Comparison of ENCODE assay signal across 10 mouse cellular contexts in genomic region chr11:55444772-55445171, GRCm38 (mm10). TPM values are rescaled to one million over a fixed set of nuclear protein-coding genes. Genes with fewer than 3 reads are reported as not detected.
A peak's percentile ranks its signal among the peaks of the same experiment; 100 is the strongest.
DNase-seq lines count a peak whose midpoint lies in the region; ATAC-seq and TF ChIP-seq lines count a peak whose summit lies in the region.
"Had no signal": no experiment of that assay in that cellular context is flagged by ENCODE, and none has a peak within 500 bp of the region (broad histone marks: within the 10 kb centered on the region; RNA-seq: fewer than 3 reads in every experiment).

No protein-coding gene starts in this region.

- in situ Hi-C loops in ES-E14 (cut with MboI; ENCODE audit: low sequenced_read_pairs in 2 of 2, unreplicated experiment in 2 of 2) = loop anchor here (5.0 to 10.0 kb wide), 3 partner anchors 50 to 242 kb away; partner anchors contain the start of gene Slc36a1 (in 1 of the 2)

- no peaks in the 10 kb centered on the region for H3K9me3 ChIP-seq in ES-E14 (ENCODE audit: control insufficient read depth, insufficient read depth, low read depth, low read length)
- no peaks in the 10 kb centered on the region for H3K9me3 ChIP-seq in limb, embryonic 11.5 days (ENCODE audit: control insufficient read depth, low read length)
- H3K9me3 ChIP-seq: embryonic facial prominence, embryonic 13.5 days; liver, embryonic 15.5 days had no signal

- H3K4me1 ChIP-seq in ES-E14 (ENCODE audit: control insufficient read depth in 2 of 2, insufficient read depth in 2 of 2, low read length in 2 of 2, poor library complexity in 1 of 2) = peaks cover 8 to 24% of the 10 kb centered on the region in 2 experiments; a peak in 3 of 4 replicates
- no peaks in the 10 kb centered on the region for H3K4me1 ChIP-seq in limb, embryonic 11.5 days (ENCODE audit: control insufficient read depth, insufficient read depth, low read length)
- H3K4me1 ChIP-seq: liver, embryonic 15.5 days had no signal

- no peaks in the 10 kb centered on the region for H3K27me3 ChIP-seq in limb, embryonic 11.5 days (ENCODE audit: control insufficient read depth, insufficient read depth, low read length)
- H3K27me3 ChIP-seq: embryonic facial prominence, embryonic 13.5 days; liver, embryonic 15.5 days had no signal

- ATAC-seq in limb, embryonic 11.5 days (ENCODE audit: insufficient number of reproducible peaks, low FRiP score, low TSS enrichment, low read depth) = no peak

- H3K9ac ChIP-seq in ES-E14 (ENCODE audit: insufficient read depth, low read depth, low read length, poor library complexity, severe bottlenecking) = no peak overlapping the region
- H3K9ac ChIP-seq in limb, embryonic 11.5 days (ENCODE audit: low read length) = no peak overlapping the region
- H3K9ac ChIP-seq: embryonic facial prominence, embryonic 13.5 days; liver, embryonic 15.5 days had no signal

- H3K4me2 ChIP-seq in limb, embryonic 11.5 days (ENCODE audit: low read depth, severe bottlenecking) = no peak overlapping the region
- H3K4me2 ChIP-seq: embryonic facial prominence, embryonic 13.5 days; liver, embryonic 15.5 days had no signal

- H3K27ac ChIP-seq in ES-E14 (ENCODE audit: insufficient read depth, low read depth, low read length, poor library complexity, severe bottlenecking) = no peak overlapping the region
- no peak overlapping the region for H3K27ac ChIP-seq in limb, embryonic 11.5 days (replicated peaks; ENCODE audit: low read depth, low read length)
- H3K27ac ChIP-seq: embryonic facial prominence, embryonic 13.5 days; liver, embryonic 15.5 days had no signal

- DNase-seq in layer of hippocampus, adult 11-12 months (ENCODE audit: low spot score) = peak; percentile 76
- DNase-seq in layer of hippocampus, adult 9-11 months = no peak
- peak; percentile 79 for DNase-seq in ES-E14 (ENCODE audit: low read depth, low spot score)
- peak; percentile 73 to 94 for DNase-seq in cerebellum, postnatal 10 days
- DNase-seq in heart, postnatal 36 days = peak; percentile 45 to 67
- DNase-seq in limb, embryonic 11.5 days (ENCODE audit: low spot score) = peak; percentile 35
- peak; percentile 51 for DNase-seq in retina, adult 2 months (ENCODE audit: low read depth, low spot score)
- no peak for DNase-seq in gastrocnemius, postnatal 36 days

- intact Hi-C loops in heart, postnatal 36 days (cut with DNase I) = loop anchor here (2.0 kb wide), 2 partner anchors 16 to 24 kb away; no protein-coding TSS in a partner anchor
- intact Hi-C loops in gastrocnemius, postnatal 36 days (cut with DNase I) = loop anchor here (5.0 kb wide), 1 partner anchor 242 kb away; the partner anchor contains the start of gene Slc36a1

- no peak overlapping the region for H3K4me3 ChIP-seq in ES-E14 (ENCODE audit: insufficient read depth in 1 of 2, low read depth in 1 of 2, low read length in 2 of 2, poor library complexity in 1 of 2, severe bottlenecking in 1 of 2)
- no peak overlapping the region for H3K4me3 ChIP-seq in limb, embryonic 11.5 days (ENCODE audit: low read depth, low read length)
- H3K4me3 ChIP-seq: embryonic facial prominence, embryonic 13.5 days; liver, embryonic 15.5 days had no signal

- WGBS in limb, embryonic 11.5 days = 7% methylated on average over 1 of the region's 1 CpGs

- peaks cover 26% of the 10 kb centered on the region for H3K36me3 ChIP-seq in ES-E14 (ENCODE audit: control insufficient read depth, insufficient read depth, low read length, poor library complexity, severe bottlenecking)
- H3K36me3 ChIP-seq in limb, embryonic 11.5 days (ENCODE audit: control insufficient read depth, insufficient read depth, low read length) = no peaks in the 10 kb centered on the region

TF ChIP-seq in ES-E14, 5 proteins besides CTCF, POLR2A, EP300 and RAD21:
- TF ChIP-seq ZC3H11A (IDR thresholded peaks at IDR 0.05; ENCODE audit: borderline replicate concordance, low read depth, low read length) = 0 out of 2 replicates have a peak, but pooled peaks have one; percentile 17
- no peak for TF ChIP-seq ZNF384 (IDR thresholded peaks at IDR 0.05; ENCODE audit: low read depth, low read length)

RNA-seq across cellular contexts. Expression of gene Atox1, which starts 16.3 kb away (rescaled TPM):
- total RNA-seq in ES-E14 (2012; rRNA removed) = 371 and 407 TPM in 2 replicates
- total RNA-seq in heart, postnatal 36 days (2021) = 100 to 1,000 TPM; 117 to 124 TPM
- polyA plus RNA-seq in limb, embryonic 11.5 days (2014; fragmentation: Nextera tagmentation; extraction: Ambion mirVana) = 234 and 240 TPM in 2 replicates
- total RNA-seq in gastrocnemius, postnatal 36 days (2021) = 10 to 100 TPM; 50.4 to 56.4 TPM

RNA-seq across cellular contexts. Expression of gene Sparc, which starts 21.8 kb away (rescaled TPM):
- total RNA-seq in ES-E14 (2012; rRNA removed) = 411 and 485 TPM in 2 replicates
- 100 to 1,000 TPM; 645 to 801 TPM for total RNA-seq in heart, postnatal 36 days (2021)
- polyA plus RNA-seq in limb, embryonic 11.5 days (2014; fragmentation: Nextera tagmentation; extraction: Ambion mirVana) = 244 and 249 TPM in 2 replicates
- total RNA-seq in gastrocnemius, postnatal 36 days (2021) = 100 to 1,000 TPM; 572 to 675 TPM

RNA-seq across cellular contexts. Expression of gene G3bp1, which starts 24.7 kb away (rescaled TPM):
- total RNA-seq in ES-E14 (2012; rRNA removed) = 178 and 189 TPM in 2 replicates
- 10 to 100 TPM; 38.8 to 39.0 TPM for total RNA-seq in heart, postnatal 36 days (2021)
- 260 and 269 TPM in 2 replicates for polyA plus RNA-seq in limb, embryonic 11.5 days (2014; fragmentation: Nextera tagmentation; extraction: Ambion mirVana)
- 10 to 100 TPM; 46.1 to 48.5 TPM for total RNA-seq in gastrocnemius, postnatal 36 days (2021)

Comparison
In these comparisons a context has a peak if more than half of its experiments do, and no peak if none do; other contexts are left out.
1. DNase-seq: peak in layer of hippocampus, adult 11-12 months (single experiment), ES-E14 (single experiment), cerebellum, postnatal 10 days (2 of 2), heart, postnatal 36 days (2 of 2), limb, embryonic 11.5 days (single experiment) and retina, adult 2 months (single experiment); none in layer of hippocampus, adult 9-11 months (single experiment) and gastrocnemius, postnatal 36 days (0 of 2).